Mouse (Mus musculus) liver, adult 2 months (tissue): Measurements from ENCODE around the gene Phgdh. TPM values are rescaled to one million over a fixed set of nuclear protein-coding genes. Genes with fewer than 3 reads are reported as not detected.

ENCODE experiments used
- DNase-seq: peaks from one replicate; pipeline ENCODE4 v3.0.0-alpha.2; 2011; ENCODE audit warnings: low read depth, low spot score; ENCODE audit errors: extremely low read depth
- H3K27ac ChIP-seq: fragments of 200-500 bp; replicated peaks from 2 replicates; pipeline ENCODE4 v1.5.1; 2012; ENCODE audit warnings: low read depth, mild to moderate bottlenecking, control low read depth, inconsistent platforms, low read length; ENCODE audit not compliant: insufficient read depth
- H3K27me3 ChIP-seq: fragments of 200-500 bp; 2 replicates; pipeline ENCODE4 v1.6.1; 2012; ENCODE audit warnings: mild to moderate bottlenecking, moderate library complexity, low read length, inconsistent platforms; ENCODE audit not compliant: control insufficient read depth, insufficient read depth
- H3K36me3 ChIP-seq: fragments of 200-500 bp; 2 replicates; pipeline ENCODE4 v1.6.1; 2012; ENCODE audit warnings: low read length, inconsistent platforms; ENCODE audit not compliant: control insufficient read depth, insufficient read depth
- H3K4me1 ChIP-seq: fragments of 200-500 bp; 2 replicates; pipeline ENCODE4 v1.6.1; 2011; ENCODE audit warnings: low read length; ENCODE audit not compliant: control insufficient read depth, insufficient read depth
- H3K4me3 ChIP-seq: fragments of 200-500 bp; 2 replicates; pipeline ENCODE4 v1.5.1; 2011; ENCODE audit warnings: low read depth, mild to moderate bottlenecking, control low read depth, low read length, moderate library complexity; ENCODE audit not compliant: insufficient read depth
- H3K79me2 ChIP-seq: fragments of 200-500 bp; 2 replicates; pipeline ENCODE4 v1.6.1; 2012; ENCODE audit warnings: inconsistent platforms, mild to moderate bottlenecking, low read length, moderate library complexity; ENCODE audit not compliant: control insufficient read depth, insufficient read depth
- H3K9ac ChIP-seq: fragments of 200-500 bp; 2 replicates; pipeline ENCODE4 v1.6.1; 2012; ENCODE audit warnings: low read depth, mild to moderate bottlenecking, control low read depth, inconsistent platforms, low read length
- CTCF ChIP-seq: fragments of 200-500 bp; IDR thresholded peaks from 2 replicates; pipeline ENCODE4 v1.5.1; 2011; ENCODE audit warnings: low read depth, low read length, control low read depth
- POLR2A ChIP-seq: fragments of 200-500 bp; IDR thresholded peaks from 2 replicates; pipeline ENCODE4 v1.6.1; 2011; ENCODE audit warnings: low read length, control low read depth; ENCODE audit not compliant: insufficient read depth; ENCODE audit errors: extremely low read depth
- WGBS: fragments of 180-500 bp; shearing (Covaris S2); methylation state at CpG from one replicate; pipeline ENCODE4 v1.1.7; 2018; 5-methylcytosine and 5-hydroxymethylcytosine counted together
- polyA plus RNA-seq: library from polyadenylated mRNA; depleted of rRNA; stranded (reverse); fragments of >200 nt; gene quantifications from 2 replicates; pipeline ENCODE4 v1.2.3, GENCODE M21; 2012; rRNA removed
- total RNA-seq: library from RNA; depleted of rRNA; stranded (reverse); fragments of >200 nt; gene quantifications from 2 replicates; pipeline ENCODE4 v1.2.3, GENCODE M21; 2014; rRNA removed

Gene Phgdh
- total and polyA plus RNA-seq, 2 experiments = 0.48 to 0.92 TPM

DNA sequence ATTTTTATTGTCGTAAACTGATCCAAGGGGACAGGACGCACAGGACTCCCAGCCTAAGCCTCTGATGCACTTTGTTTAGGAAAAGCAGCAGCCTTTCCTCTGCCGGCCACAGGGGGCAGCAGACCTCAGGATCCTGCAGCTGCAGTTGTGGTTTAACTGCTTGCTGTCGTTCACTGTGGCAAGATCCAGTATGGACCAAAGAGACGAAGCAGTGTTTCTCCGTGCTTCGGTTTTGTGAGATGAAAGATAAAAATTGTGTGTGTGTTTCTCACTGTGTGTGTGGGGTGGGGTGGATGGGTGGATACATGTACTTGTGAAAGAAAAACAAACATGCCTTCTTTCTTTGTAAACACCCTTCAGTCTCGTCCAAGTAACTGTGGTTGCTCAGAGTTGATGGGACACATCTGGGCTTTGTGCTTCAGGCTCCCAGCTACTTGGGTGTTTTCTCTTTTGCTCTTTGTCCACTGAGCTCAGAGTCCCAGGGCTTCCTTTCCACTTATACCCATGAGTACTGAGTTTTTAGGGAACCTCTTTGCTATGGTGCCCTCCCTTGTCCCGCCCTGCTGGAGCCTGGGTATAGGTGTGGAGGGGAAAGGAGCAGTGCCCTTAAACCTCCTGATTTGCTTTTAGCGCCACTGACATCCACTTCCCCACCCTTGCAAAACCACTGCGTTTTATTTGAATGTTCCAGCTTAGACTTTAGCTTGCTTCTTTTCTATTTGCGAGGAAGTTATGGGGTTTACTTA, 58.7 kb downstream of the Phgdh start:
- H3K4me1 ChIP-seq = peaks cover 11% of the 10 kb centered on the region
- peak; percentile 63 for DNase-seq
- TF ChIP-seq CTCF (peak; percentile 95), POLR2A (0 out of 2 replicates have a peak, but pooled peaks have one; percentile 38)
- WGBS = 9% methylated on average over 12 of the region's 12 CpGs
- H3K9ac ChIP-seq = peak overlapping the region; percentile 82
- H3K4me3 ChIP-seq = peak overlapping the region; percentile 66
- peak overlapping the region; percentile 82 for H3K27ac ChIP-seq
- peaks cover 37% of the 10 kb centered on the region for H3K79me2 ChIP-seq
- peaks cover 37% of the 10 kb centered on the region for H3K36me3 ChIP-seq
- H3K27me3 ChIP-seq = no peaks in the 10 kb centered on the region

- peak within 1 kb of the TSS; percentile 82 for H3K9ac ChIP-seq
These were observed 59.4 kb downstream of the Phgdh start, which contains the start of gene Hmgcs2 for GRCm38 (mm10) chr3:98280204-98280932. Gene Hmgcs2, plus strand, starts transcription at chr3:98280435.

GRCm38 (mm10) chr3:98279682-98280081, 60.1 kb downstream of the Phgdh start:
- TF ChIP-seq CTCF (no peak), POLR2A (no peak)
- 22% methylated on average over 4 of the region's 4 CpGs for WGBS
- H3K4me1 ChIP-seq = peaks cover 8% of the 10 kb centered on the region; the same call in 1 of the 2 replicates
- peaks cover 25% of the 10 kb centered on the region; the same call in 1 of the 2 replicates for H3K79me2 ChIP-seq
- H3K27ac ChIP-seq = peak overlapping the region; percentile 72
- H3K27me3 ChIP-seq = no peaks in the 10 kb centered on the region
- no peak for DNase-seq
- H3K9ac ChIP-seq = no peak overlapping the region
- no peak overlapping the region for H3K4me3 ChIP-seq
- peaks cover 26% of the 10 kb centered on the region for H3K36me3 ChIP-seq

More at GRCm38 (mm10) chr3:98280204-98280932, 59.4 kb downstream of the Phgdh start, which contains the start of gene Hmgcs2:
- DNase-seq = peak; percentile 97
- peaks cover 8% of the 10 kb centered on the region; the same call in 1 of the 2 replicates for H3K4me1 ChIP-seq
- peak within 1 kb of the TSS; percentile 66 for H3K4me3 ChIP-seq
- 13% methylated on average over 14 of the region's 14 CpGs for WGBS
- no peak for TF ChIP-seq CTCF
- TF ChIP-seq POLR2A = peak; percentile 98
- peaks cover 32% of the 10 kb centered on the region for H3K79me2 ChIP-seq
- H3K27me3 ChIP-seq = no peaks in the 10 kb centered on the region
- peak within 1 kb of the TSS; percentile 82 for H3K27ac ChIP-seq
- peaks cover 31% of the 10 kb centered on the region for H3K36me3 ChIP-seq

- H3K27ac ChIP-seq = no peak overlapping the region
- no peaks in the 10 kb centered on the region for H3K36me3 ChIP-seq
- H3K4me1 ChIP-seq = peaks cover 12% of the 10 kb centered on the region
- no peaks in the 10 kb centered on the region for H3K27me3 ChIP-seq
- H3K4me3 ChIP-seq = no peak overlapping the region
- no peak overlapping the region for H3K9ac ChIP-seq
- 69% methylated on average over 11 of the region's 11 CpGs for WGBS
- TF ChIP-seq CTCF (no peak), POLR2A (no peak)
- DNase-seq = no peak
- H3K79me2 ChIP-seq = no peaks in the 10 kb centered on the region; the same call in 1 of the 2 replicates
These were observed 66.0 kb downstream of the Phgdh start for GRCm38 (mm10) chr3:98273623-98274398.

DNA sequence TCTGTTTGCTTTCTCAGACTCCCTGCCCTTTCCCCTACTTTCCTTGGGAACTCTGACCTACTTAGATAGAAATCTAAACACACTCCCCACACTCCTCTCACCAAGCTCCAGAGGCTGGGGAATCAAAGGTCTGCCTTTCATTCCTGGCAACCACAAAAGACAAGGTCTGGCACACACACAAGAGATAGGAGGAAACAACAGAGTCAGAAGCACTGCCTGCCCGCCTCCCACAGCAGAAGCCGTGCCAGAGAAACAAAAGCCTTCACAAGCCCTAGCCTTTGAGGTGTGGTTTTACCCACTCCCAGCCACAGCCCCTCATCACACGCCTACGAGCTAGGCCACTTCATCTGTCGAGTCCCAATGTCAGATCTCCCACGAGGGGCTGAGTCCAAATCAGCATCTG, 72.5 kb downstream of the Phgdh start:
- H3K79me2 ChIP-seq = peaks cover 13% of the 10 kb centered on the region; the same call in 1 of the 2 replicates
- peak overlapping the region; percentile 46 for H3K4me3 ChIP-seq
- peak overlapping the region; percentile 84 for H3K9ac ChIP-seq
- peaks cover 36% of the 10 kb centered on the region for H3K4me1 ChIP-seq
- H3K27ac ChIP-seq = peak overlapping the region; percentile 98
- 12% methylated on average over 6 of the region's 6 CpGs for WGBS
- H3K27me3 ChIP-seq = no peaks in the 10 kb centered on the region
- no peaks in the 10 kb centered on the region for H3K36me3 ChIP-seq
- TF ChIP-seq CTCF = no peak
- no peak for TF ChIP-seq POLR2A
- DNase-seq = peak; percentile 100

Other genes with a start within 250 kb of the Phgdh start
- not detected in 2 replicates for gene Adam30, start 179.4 kb downstream of the Phgdh start, total RNA-seq
- gene Adam30, start 179.4 kb downstream of the Phgdh start, polyA plus RNA-seq = not detected in 2 replicates
- gene Reg4, start 117.8 kb downstream of the Phgdh start, total RNA-seq = 0.37 TPM in 1 of 2 replicates, not detected in the other
- not detected in 2 replicates for gene Reg4, start 117.8 kb downstream of the Phgdh start, polyA plus RNA-seq
- 687 and 765 TPM in 2 replicates for gene Hmgcs2, start 59.6 kb downstream of the Phgdh start, total RNA-seq
- 1,077 and 1,098 TPM in 2 replicates for gene Hmgcs2, start 59.6 kb downstream of the Phgdh start, polyA plus RNA-seq
- gene Zfp697, start 42.5 kb upstream of the Phgdh start, total RNA-seq = 1.0 and 1.2 TPM in 2 replicates
- gene Zfp697, start 42.5 kb upstream of the Phgdh start, polyA plus RNA-seq = 0.73 and 1.3 TPM in 2 replicates
- not detected in 2 replicates for gene Gm4450, start 117.1 kb upstream of the Phgdh start, total RNA-seq
- not detected in 2 replicates for gene Gm4450, start 117.1 kb upstream of the Phgdh start, polyA plus RNA-seq
- gene Hsd3b4, start 170.5 kb upstream of the Phgdh start, total RNA-seq = 0.13 and 0.37 TPM in 2 replicates
- not detected in 2 replicates for gene Hsd3b4, start 170.5 kb upstream of the Phgdh start, polyA plus RNA-seq
- 0.13 and 0.37 TPM in 2 replicates for gene Gm10681, start 248.8 kb upstream of the Phgdh start, total RNA-seq
- not detected in 2 replicates for gene Gm10681, start 248.8 kb upstream of the Phgdh start, polyA plus RNA-seq